Mouse (Mus musculus) erythroid progenitor cell, adult 5-6 weeks (primary cell): Measurements from ENCODE around the gene Gm14435. TPM values are rescaled to one million over a fixed set of nuclear protein-coding genes. Genes with fewer than 3 reads are reported as not detected.
"Not testable (repeated sequence)": the region's sequence is repeated elsewhere in the genome, so short reads cannot be mapped to it uniquely, and the experiment has no call there.

Experiments used
- ATAC-seq: replicated peaks from 2 replicates; pipeline ENCODE4 v1.8.0; 2016; ENCODE audit warnings: moderate number of reproducible peaks, mild to moderate bottlenecking, moderate TSS enrichment, inconsistent platforms; ENCODE audit not compliant: poor library complexity, low FRiP score, severe bottlenecking
- total RNA-seq, 2 experiments: library from RNA; stranded (forward) in 1 of 2; stranded (reverse) in 1 of 2; fragments of 150-400 nt in 1 of 2; fragments of 186-747, 209-891 nt in 1 of 2; gene quantifications; 2 replicates each; pipeline versions ENCODE4 v1.2.3 to v1.2.4; 2015 to 2017; ENCODE audit warnings: low replicate concordance in 2 of 2

Gene Gm14435
- total RNA-seq (2015; ENCODE audit: low replicate concordance) (not detected in 2 replicates), total RNA-seq (2017; ENCODE audit: low replicate concordance) (not detected in 2 replicates)

DNA sequence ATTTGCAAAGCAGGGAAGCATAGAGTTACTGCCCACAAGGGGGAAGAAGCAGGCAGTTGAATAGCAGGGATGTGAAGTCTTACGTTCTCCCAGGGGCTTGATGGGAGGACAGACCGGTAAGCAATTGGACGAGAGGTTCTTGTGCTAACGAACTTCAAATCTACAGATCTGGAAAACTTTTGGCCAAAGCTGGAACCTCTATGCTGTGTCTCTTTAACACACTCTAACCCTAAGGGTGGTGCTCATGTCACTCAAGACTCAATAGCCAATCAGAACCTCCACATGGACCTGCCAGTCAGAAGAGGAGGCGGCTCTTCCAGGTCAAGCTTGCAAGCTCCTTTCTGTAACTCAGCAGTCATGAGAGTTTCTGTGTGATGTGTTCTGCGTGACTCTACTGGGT, at the start of gene Gm14435:
TSS of gene Gm14435 (plus strand) at position 301 of the 400 bp plus-strand sequence.
- ATAC-seq: not testable (repeated sequence)

Other genes starting within 250 kb of the Gm14435 start
- gene 2210418O10Rik, start 197.0 kb upstream of the Gm14435 start, total RNA-seq (2015; ENCODE audit: low replicate concordance): 2.1 and 22.0 TPM in 2 replicates
- 1.3 and 3.0 TPM in 2 replicates for gene 2210418O10Rik, start 197.0 kb upstream of the Gm14435 start, total RNA-seq (2017; ENCODE audit: low replicate concordance)
- gene Gm11009, start 104.1 kb upstream of the Gm14435 start, total RNA-seq (2015; ENCODE audit: low replicate concordance): not detected in 2 replicates
- gene Gm11009, start 104.1 kb upstream of the Gm14435 start, total RNA-seq (2017; ENCODE audit: low replicate concordance): not detected in 2 replicates
- gene Gm14434, start 63.2 kb downstream of the Gm14435 start, total RNA-seq (2015; ENCODE audit: low replicate concordance): 6.7 TPM in 1 of 2 replicates, not detected in the other
- 5.9 TPM in 1 of 2 replicates, not detected in the other for gene Gm14434, start 63.2 kb downstream of the Gm14435 start, total RNA-seq (2017; ENCODE audit: low replicate concordance)
- 4.6 TPM in 1 of 2 replicates, not detected in the other for gene Zfp967, start 97.5 kb downstream of the Gm14435 start, total RNA-seq (2015; ENCODE audit: low replicate concordance)
- gene Zfp967, start 97.5 kb downstream of the Gm14435 start, total RNA-seq (2017; ENCODE audit: low replicate concordance): not detected in 2 replicates
- not detected in 2 replicates for gene Gm14308, start 212.8 kb downstream of the Gm14435 start, total RNA-seq (2015; ENCODE audit: low replicate concordance)
- not detected in 2 replicates for gene Gm14308, start 212.8 kb downstream of the Gm14435 start, total RNA-seq (2017; ENCODE audit: low replicate concordance)
- 3.8 TPM in 1 of 2 replicates, not detected in the other for gene Zfp973, start 246.9 kb downstream of the Gm14435 start, total RNA-seq (2015; ENCODE audit: low replicate concordance)
- gene Zfp973, start 246.9 kb downstream of the Gm14435 start, total RNA-seq (2017; ENCODE audit: low replicate concordance): 0.38 and 2.4 TPM in 2 replicates